Mouse (Mus musculus) retina, adult 2 months (tissue): ENCODE results near the gene Macf1.
"Not testable (repeated sequence)": the region's sequence is repeated elsewhere in the genome, so short reads cannot be mapped to it uniquely, and the experiment has no call there.

Source experiments
- DNase-seq: peaks from one replicate; pipeline ENCODE4 v3.0.0-alpha.2; 2012; ENCODE audit warnings: low read depth, low spot score

The Macf1 gene

DNA sequence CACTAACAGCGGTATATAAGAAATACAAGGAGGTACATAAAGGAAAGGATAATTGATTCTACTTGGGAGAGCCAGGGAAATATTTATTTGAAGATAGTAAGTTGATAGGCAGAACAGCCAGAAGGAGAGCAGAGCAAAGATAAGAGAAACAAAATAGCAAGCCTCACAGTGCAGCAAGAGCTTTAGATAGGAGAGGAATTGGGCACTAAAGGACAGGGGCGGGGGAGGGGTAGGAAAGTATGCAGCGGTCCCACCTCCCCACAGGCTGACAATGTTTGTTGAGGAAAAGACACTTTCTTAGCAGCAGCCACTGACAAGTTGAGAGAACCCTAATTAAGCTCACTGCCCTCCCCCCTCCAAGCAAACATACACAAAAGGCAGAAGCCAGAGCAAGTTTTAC lies 131.5 kb downstream of the Macf1 start:
- DNase-seq: no peak

DNA sequence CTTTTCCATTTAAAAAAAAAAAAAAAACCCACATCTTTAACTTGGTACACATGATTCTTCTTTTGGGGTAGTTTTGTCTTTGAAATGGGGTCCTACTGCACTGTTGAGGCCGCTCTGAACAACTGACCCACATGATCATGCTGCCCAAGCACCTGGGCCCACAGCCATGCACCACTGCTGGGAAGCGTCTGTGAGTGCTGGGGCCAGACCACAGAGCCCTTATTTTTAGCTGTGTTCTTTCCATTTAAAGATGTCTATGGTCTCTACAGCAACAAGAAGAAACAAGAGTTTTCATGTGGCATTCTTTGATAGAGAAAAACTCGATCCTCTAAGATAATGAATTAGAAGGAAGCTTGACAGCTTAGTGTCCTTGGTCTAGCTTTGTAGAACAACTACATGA lies 135.8 kb downstream of the Macf1 start:
- DNase-seq: no peak

DNA sequence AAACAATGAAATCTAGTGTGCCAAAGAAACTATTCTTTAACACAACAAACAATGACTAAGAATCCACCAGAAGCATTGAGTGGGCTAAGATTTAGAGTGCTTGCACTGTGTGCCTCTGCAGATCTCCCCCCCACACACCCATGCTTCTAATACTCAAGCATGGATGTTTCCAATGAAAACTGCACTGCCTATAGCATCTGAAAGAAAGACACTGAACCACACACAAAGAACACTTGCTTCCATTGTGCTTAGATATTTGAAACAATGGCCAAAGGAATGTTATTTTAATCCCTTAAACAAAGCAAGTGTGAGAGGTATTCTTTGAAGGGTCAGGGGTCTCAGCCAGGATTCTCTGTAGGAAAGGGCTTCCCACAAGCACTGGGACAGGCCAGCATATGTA lies 140.5 kb downstream of the Macf1 start:
- DNase-seq: no peak

DNA sequence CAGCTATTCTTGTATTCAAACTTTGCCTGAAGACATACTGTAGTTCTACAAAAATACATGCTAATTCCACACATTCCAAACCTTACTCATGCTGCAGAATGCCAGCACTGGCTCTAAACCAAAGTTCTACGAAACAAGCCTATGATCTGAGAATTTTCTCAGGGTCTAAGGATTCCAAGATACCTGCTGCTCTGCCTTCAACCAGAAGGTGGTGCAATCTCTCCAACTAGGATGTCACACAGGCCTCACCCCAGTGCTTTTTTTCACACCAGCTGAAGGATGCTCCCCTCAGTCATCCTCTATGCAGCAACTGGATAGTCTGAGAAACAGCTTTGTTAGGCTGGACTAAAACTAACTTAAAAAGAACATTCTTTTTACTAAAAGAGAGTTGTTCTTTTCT lies 148.9 kb downstream of the Macf1 start:
- peak; percentile 43 for DNase-seq

DNA sequence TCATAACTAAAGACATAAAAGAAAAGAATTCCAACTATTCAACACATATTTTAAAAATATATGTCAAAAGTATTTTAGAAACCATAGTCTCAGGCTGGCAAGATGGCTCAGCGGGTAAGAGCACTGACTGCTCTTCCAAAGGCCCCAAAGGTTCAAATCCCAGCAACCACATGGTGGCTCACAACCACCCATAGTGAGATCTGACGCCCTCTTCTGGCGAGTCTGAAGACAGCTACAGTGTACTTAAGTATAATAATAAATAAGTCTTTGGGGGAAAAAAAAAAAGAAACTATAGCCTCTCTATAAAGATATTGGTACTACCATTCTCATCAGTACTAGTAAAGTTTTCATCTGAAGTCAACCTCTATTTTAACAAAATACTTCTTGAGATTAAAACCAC lies 152.2 kb downstream of the Macf1 start:
- DNase-seq: no peak

DNA sequence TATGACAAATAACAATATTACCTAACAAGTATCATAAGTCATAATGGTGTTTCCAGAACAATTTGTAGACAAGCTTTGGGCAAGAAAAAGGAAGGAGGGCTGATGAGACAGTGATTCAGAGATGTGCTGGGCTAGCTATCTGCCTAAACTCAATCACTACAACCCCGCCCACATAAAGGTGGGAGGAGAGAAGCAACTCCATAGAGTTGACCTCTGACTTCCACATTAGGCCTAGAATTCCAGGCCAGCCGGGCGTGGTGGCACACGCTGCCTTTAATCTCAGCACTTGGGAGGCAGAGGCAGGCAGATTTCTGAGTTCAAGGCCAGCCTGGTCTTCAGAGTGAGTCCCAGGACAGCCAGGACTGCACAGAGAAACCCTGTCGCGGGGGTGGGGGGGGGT lies 153.2 kb downstream of the Macf1 start:
- no peak for DNase-seq

DNA sequence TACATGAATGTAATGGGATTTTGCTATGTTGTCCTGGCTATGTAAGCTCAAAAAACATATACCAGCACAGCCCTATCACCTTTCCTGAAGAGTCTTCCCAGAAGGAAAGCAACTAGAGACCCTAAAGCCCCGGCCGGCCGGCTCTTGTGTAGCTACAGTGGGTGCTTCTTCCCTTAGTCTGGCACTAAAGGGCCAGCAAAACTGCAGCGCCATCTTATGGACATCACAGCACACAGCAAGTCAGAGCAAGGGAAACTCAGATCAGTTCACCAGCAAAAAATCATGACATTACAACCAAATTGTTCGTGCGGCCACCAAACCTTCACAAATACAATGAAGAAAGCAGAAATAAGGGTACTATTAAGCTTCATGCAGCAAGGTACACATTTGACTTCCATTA lies 154.9 kb downstream of the Macf1 start:
- no peak for DNase-seq

DNA sequence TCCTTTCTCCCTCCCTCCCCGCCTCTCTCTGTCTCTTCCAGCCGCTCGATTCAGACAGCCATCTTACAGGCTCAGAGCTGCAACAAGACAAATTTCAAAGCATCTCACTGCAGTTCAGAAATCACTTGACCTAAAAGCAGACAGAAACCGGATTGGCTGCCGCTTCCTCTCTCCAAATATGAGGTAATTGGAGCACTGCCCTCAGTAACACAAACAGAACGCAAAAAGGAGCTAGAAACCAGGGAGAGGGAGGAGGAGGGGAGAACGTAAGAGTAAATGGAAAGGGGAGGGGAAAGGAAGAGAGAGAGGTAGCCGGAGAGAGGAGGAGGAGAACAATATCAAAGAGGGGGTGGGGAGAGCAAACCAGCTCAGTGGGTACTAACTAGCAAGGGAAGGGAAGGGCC lies 156.6 kb downstream of the Macf1 start:
- DNase-seq: peak; percentile 26

DNA sequence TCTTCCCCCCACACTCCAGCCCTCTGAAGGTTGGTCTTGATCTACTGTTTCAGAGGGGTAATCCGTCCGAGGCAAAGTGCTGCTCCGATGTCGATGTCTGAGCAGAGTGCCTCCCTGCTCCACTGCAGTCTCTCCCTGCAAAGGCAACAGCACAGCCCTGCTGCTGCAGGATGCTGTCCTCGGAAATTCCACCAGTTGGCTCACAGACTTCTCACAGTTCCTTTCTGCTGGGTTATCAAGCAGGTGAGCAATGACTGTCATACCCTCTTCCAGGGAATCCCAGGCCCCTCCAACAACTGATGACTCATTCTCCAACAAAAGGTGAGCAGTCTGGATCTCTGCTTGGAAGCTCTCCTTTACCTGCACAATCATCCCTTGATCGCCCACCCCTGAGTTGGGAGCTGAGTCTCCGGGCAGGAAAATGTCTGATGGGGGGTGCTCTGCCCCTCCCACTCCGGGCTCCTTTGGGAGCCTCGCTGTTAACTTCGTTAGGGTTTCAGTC lies 157.3 kb downstream of the Macf1 start:
- no peak for DNase-seq

DNA sequence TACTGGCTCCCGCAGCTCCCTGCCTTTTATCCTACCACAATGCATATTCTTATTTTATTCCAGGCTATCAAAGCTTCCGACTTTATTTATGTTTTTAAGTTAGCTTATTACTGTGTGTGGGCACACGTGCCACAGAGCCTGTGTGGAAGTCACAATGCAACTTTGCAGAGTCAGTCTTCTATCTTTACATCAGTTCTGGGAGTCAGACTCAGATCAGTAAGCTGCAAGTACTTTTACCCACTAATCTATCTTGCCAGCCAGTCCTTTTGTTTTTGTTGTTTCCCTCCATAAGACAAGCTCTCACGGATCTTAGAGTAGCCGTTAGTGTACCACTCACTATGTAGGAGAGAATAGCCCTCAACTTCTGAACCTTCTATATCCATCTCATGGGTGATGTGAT lies 159.4 kb downstream of the Macf1 start:
- DNase-seq: no peak

DNA sequence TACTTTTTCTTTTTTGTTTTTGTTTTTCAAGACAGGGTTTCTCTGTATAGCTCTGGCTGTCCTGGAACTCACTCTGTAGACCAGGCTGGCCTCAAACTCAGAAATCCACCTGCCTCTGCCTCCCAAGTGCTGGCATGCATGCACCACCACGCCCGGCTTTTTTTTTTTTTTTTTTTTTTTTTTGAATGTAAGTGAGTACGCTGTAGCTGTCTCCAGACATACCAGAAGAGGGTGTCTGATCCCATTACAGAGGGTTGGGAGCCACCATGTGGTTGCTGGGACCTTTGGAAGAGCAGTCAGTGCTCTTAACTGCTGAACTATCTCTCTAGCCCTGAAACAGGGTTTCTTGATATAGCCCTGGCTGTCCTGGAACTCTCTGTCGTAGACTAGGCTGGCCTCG lies 164.0 kb downstream of the Macf1 start:
- not testable (repeated sequence) for DNase-seq

DNA sequence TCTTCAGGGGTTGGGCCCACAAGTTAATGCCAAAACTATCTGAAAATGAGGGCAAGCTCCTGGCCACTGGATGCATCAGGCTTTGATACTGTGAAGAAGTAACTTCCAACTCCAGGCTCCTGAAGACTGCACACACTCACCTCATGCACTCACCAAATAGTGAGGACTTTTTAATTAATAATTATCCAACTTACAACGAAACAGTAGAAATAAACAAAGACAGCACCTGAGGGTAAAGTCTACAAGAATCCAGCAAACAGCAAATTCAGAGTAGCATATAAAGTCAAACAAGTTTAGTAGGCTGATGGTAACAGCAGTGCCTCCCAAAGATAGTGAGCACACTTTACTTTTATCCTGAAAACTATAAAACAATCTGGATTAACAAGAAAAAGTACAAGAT lies 168.5 kb downstream of the Macf1 start:
- no peak for DNase-seq

DNA sequence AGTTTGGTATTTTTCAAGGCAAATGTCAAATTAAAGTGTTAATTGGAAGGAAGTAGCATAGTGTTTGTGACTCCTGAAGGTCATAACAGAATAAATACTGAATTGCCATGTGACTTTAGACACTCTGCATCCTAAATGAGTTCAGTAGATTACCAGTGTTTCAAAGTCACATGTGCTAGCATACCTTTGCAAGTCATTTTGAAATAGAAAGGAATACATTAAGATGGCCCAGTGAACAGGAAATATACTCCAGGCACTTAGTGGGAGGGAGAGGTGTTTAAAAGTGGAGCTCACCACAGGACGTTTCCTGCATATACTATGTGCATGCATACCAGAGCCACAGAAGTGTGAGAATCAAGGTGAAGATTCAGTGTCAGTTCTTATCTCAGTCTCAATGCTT lies 174.0 kb downstream of the Macf1 start:
- no peak for DNase-seq

DNA sequence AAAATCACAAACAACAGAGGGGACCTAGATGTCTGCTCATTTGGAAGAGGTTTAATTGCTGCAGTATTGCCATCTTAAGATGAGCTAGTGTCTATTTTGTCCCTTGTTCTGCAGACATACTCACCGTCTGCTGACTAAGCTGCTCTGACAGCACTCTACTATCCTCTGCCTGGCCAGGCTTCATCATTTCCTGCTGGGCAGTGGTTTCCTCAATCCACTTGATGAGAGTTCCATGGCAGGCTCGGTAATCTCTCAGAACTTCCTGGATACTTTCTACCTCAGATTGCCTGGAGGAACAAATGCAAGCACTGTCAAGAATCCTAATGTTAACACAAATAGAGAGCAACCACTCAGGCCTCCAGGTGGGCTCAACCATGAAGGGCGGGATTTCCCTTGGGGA lies 195.1 kb downstream of the Macf1 start:
- no peak for DNase-seq

DNA sequence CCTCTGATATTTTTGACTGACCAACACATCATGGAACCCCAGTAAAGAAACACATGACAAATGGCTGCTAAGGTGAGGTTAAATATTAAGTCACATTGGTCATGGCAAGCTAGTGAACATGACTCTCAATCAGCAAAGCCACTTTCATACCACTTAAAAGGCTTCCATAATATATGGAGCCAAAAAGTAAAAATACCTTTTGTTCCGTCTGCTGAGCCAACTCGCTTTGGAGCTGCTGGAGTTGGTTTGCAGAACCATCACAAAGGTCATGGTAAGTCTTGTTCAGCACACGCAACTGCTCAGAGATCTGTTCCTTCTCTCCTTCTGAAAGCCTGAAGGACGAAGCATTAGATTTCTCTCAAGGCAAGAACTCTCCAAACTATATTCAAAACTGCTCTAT lies 204.2 kb downstream of the Macf1 start:
- no peak for DNase-seq

DNA sequence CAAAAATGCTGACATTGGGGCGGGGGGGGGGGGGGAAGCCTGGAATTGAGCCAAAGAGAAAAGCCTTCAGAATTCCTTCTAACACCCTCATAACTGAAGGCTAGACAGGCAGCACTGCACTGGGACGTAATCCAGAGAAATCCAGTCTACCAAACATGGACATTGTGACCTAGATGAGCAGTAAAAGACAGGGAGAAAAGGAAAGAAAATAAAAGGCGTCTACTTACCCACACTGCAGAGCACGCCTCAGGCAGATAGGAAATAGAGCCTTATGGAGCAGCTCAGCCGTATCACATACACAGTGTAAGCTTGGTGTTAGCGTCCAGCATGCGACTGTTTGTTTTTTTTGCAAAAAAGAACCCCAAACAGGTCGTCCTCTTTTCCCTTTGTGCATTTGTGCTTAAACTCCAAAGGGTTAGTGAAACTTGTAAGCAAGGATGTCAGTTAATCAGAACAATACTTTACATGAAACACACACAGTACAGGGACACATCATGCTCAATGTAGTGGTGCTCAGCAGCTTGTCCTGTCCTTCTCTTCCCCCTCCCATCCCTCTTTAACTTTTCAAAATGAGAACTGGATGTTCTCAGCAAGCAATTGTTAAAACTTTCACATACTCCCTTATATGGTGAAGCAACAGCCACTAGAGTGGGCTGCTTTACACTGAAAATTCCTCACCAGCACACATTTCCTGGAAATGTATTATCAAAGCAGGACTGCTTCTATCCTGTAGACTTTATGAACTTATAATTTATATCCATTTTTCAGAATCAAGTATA lies 205.3 kb downstream of the Macf1 start:
- DNase-seq: no peak

DNA sequence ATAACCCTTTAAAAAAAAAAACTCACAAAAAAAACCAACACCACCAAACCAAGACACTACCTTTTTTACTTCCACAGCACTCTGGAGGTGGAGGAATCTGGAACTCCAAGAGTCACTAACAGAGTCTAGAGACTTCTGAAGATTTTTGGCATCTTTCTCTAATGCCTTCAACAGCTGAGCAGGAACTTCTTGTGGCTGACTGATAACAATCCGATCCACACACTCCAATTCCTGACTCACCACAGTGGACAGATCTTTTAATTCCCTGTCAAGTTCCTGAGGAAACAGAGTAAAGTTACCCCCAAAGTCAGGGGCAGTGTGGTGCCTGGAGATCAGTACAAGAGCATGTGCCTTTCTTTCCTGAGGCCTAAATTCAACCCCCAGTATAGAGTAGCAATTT lies 218.4 kb downstream of the Macf1 start:
- DNase-seq: no peak

DNA sequence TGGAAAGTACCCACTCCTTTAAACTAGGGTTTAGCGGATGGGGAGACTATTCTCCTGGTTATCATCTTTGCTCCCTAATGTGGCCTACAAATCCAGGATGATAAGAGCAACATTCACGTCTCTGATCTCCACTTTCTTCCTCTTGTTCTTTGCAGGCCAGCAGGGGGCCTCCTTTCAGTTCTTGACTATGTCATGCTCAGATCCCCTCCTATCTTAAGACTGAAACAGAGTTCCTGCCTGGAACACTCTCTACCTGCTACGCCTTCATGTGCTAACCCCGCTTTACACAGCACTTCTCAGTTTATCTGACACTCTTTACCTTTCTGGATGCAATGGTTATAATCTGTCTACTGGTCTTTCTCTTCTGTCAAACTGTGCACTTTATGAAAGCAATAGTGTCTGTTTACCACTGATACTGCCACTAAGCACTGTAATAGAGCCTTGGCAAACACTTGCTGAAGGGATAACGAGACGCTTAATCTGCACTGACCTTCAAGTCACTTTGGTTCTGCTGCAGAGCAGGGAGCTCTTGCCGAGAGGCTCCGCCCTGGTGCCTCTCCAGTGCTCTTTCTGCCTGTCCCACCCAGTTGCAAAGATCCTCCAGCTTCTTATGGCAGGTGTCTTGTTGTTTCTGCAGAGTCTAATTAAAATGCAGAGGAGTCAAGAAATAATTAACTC lies 223.4 kb downstream of the Macf1 start:
- DNase-seq: peak; percentile 42

DNA sequence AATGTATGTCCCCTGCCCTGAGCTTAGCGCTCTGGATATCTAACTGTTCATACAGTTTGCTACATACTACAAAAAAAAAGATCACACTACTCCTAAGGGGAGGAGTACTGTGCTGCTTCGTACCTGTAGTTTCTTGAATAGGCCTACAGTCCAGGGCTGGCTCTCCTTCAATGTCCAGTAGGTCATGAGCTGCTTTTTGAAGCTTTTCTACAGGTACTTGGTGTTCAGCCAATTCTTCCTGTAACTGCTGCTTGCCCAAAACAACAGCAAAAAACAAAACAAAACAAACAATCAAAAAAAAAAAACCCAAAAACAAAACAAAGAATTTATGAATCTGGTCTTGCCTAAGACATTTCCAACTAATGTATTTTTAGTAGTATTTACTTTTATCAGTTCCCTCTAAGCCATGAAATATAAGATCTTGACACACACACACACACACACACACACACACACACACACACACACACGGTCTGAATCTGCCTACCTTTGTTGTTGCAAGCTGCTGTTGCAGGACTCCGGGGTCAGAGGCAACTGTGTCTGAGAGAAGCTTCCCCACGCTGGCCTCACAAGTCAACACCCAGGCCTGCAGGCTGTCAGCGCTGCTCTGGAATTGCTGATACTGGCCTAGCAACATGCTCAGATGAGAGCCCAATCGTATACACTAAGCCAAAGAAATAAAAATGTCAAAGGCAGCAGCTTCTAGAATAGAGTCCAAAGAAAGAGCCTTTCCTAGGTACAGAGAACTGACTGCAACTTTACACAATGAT lies 229.1 kb downstream of the Macf1 start:
- DNase-seq: no peak

DNA sequence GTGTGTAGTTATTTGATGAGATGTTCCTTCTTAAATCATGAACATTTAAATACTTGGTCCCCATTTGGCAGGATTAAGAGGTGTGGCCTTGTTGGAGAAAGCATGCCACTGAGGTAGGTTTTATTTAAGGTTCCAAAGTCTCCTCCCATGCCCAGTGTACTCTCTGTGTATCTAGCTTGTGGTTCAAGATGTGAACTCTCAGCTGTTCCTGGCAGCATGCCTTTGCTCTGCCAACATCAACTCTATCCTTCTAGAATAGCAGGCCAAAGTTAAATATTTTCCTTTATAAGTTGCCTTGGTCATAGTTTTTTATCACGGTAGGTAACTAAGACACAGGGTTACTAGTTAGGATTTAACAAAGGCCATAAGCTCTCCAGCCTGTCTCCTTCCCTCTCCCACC lies 230.4 kb downstream of the Macf1 start:
- no peak for DNase-seq

DNA sequence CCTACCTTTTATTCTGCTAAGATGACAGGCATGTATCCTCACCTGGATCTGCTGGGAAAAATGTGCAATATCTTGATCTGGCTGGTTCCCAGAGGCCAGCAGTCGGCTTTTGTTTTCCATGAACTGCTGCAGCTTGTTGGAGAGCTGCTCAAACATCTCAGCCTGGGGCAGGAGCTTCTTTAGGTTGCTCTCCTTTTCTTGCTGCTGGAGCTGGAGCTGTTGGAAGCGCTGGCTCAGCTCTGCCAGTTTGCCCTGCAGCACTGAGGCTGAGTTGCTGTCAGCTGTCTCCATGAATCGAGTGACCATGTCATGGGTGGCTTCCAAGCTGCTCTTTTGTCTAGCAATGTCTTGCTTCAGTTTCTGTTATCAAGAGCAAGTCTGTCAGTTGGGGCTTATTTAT lies 232.2 kb downstream of the Macf1 start:
- DNase-seq: no peak

DNA sequence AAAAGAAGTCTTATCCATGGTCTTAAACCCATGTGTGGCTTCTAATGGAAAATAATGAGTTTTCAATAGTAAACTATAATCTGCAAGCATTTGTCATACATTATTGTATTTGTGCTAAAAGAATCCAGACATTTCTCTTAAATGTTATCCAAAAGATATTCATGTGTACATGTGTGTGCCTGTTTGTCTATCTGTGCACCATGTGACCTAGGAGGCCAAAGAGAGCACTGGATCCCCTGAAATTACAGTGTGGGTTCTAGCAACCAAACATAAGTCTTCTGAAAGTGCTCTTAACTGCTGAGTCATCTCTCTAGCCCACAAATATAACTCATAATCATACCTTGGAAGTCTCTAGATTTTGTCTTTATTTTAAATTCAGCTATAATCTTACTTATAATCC lies 234.9 kb downstream of the Macf1 start:
- DNase-seq: no peak

DNA sequence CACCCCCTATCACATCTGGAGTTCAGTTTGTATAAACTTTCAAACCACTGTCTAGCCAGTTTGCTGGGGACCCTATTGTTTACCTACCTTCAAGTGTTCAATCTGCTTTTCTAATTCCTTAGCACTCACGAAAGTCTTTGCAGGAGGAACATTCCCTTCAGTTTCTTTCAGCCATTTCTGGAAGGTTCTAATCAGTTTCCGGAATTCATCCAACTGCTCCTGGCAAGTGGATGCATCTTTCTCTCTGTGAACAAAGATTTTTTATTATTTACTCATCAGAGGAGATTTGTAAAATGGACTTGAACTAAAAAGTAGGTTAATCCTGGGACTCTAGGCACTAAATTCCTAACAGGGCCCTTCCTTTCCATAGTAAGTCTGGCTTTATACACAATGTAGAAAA lies 236.1 kb downstream of the Macf1 start:
- no peak for DNase-seq
